In the genomic region with DNA sequence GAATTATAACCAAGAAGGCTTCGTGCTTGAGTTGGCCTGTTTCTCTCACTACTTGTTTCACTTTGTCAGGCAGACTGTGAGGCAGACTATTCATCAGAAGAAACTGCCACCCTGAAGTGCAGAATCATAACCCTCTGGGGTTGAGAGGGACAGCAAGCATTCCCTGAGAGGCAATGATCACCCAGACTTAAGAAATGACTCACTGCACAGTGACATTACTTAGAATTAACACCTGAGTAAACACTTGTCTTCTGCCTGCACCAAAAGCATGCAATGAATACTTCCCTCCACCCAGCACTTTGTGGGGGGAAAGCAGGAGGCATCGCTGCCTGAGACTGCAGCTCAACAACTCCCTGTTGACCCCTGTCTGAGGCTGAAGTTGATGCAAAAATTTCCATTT, we compare ENCODE assay signal across 16 mouse cellular contexts.
"Had no signal": no experiment of that assay in that cellular context is flagged by ENCODE, and none has a peak within 500 bp of the region (broad histone marks: within the 10 kb centered on the region; RNA-seq: fewer than 3 reads in every experiment).

No protein-coding gene starts in this region.

- ATAC-seq: liver, postnatal 0 days; midbrain, embryonic 13.5 days; midbrain, embryonic 15.5 days had no signal

- DNase-seq: liver, postnatal 0 days; lung, adult 2 months; lung, postnatal 10 days; lung, postnatal 36 days; right cerebral cortex, postnatal 14 days; thymus, adult 2 months; thymus, postnatal 25 days; thymus, postnatal 4 days had no signal

- H3K4me1 ChIP-seq: megakaryocyte, embryonic 14.5 days; midbrain, embryonic 13.5 days; midbrain, embryonic 15.5 days; neural tube, embryonic 12.5 days; stomach, embryonic 15.5 days had no signal

- H3K9me3 ChIP-seq: megakaryocyte, embryonic 14.5 days; midbrain, embryonic 13.5 days; midbrain, embryonic 15.5 days; neural tube, embryonic 12.5 days; stomach, embryonic 15.5 days had no signal

- H3K4me2 ChIP-seq: midbrain, embryonic 11.5 days; midbrain, embryonic 13.5 days; midbrain, embryonic 15.5 days; neural tube, embryonic 12.5 days; stomach, embryonic 15.5 days had no signal

- H3K9ac ChIP-seq: liver, postnatal 0 days; midbrain, embryonic 13.5 days; midbrain, embryonic 15.5 days; neural tube, embryonic 12.5 days; stomach, embryonic 15.5 days had no signal

- H3K4me3 ChIP-seq: megakaryocyte, embryonic 14.5 days; midbrain, embryonic 13.5 days; midbrain, embryonic 15.5 days; neural tube, embryonic 12.5 days; stomach, embryonic 15.5 days had no signal

- H3K27me3 ChIP-seq: megakaryocyte, embryonic 14.5 days; midbrain, embryonic 13.5 days; midbrain, embryonic 15.5 days; neural tube, embryonic 12.5 days; stomach, embryonic 15.5 days had no signal

- H3K27ac ChIP-seq: macrophage; midbrain, embryonic 13.5 days; midbrain, embryonic 15.5 days; neural tube, embryonic 12.5 days; stomach, embryonic 15.5 days; stomach, postnatal 0 days had no signal

- H3K36me3 ChIP-seq: midbrain, embryonic 13.5 days; midbrain, embryonic 15.5 days; neural tube, embryonic 12.5 days; stomach, embryonic 15.5 days had no signal
